Mouse (Mus musculus): Measurements from ENCODE around the gene Tuba3b.

The Tuba3b gene

DNA sequence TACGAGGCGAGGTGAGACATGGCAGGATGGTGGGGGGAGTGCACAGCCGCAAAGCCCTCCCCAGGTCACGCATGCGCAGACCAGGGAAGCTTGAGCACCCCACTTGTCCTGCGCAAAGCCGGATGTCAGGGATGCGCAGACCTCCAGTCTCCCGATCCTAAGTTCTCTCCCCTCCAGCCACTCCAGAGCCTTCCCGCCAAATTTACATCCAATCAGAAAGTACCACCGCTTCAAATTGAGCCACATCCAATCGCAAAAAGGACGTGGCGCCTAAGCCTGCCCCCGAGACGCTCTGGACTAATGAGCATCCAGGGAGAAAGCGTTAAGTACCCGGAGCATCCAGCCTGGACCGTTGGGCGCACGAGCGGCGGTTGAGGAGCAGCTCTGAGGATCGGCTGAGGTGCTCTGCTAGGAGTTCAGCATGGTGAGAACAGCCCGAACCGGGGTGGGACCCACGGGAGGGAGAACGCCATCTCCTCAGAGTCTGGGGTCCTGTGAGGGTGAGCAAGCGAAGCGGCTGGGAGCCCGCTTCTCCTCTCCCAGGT lies at the start of gene Tuba3b:
Gene Tuba3b (plus strand): TSS at position 92 of the 545 bp plus-strand sequence.
- no peak for DNase-seq

GRCm38 (mm10) chr6:145567296-145567695 lies 48.3 kb upstream of the Tuba3b start:
- no peak for DNase-seq

DNA sequence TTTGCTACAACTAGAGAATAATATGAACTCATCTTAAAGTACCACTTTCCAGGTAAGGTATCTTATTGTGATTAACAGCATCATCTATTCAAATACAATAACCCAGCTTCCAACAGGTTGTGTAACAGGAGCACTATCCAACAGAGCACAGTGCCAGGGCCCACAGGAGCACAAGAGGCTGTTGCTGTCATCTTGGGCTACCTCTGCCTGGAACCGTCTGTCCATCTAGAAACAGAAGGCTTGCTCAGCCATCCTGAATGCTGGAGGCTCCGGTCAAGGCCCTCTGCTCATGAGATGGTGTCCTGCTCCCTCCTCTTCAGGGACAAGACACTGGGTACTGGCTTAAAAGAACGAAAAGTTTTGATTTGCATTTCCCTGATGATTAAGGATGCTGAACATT lies 47.7 kb upstream of the Tuba3b start:
- DNase-seq, result no peak

GRCm38 (mm10) chr6:145568701-145569100 lies 46.9 kb upstream of the Tuba3b start:
- no peak for DNase-seq

- no peak for DNase-seq
Measured at GRCm38 (mm10) chr6:145573250-145574013, 42.1 kb upstream of the Tuba3b start.

DNA sequence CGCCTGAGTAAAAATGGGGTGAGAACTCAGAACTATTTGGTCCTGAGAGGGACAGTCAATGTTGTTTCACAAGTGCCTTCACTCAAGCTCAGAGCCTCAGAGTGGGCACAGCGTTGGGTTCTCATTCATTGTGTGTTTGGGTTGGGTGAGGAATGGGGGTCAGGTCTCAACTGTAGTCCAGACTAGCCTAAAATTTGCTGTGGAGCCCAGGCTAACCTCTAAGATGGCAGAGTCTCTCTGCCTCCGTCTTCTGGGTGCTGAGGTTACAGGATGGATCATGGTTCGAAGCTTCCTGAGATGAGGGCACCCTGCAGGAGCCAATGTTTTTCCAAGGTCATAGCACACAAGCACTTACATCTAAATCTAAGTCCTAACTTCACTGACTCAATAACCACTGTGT lies 38.8 kb upstream of the Tuba3b start:
- no peak for DNase-seq

DNA sequence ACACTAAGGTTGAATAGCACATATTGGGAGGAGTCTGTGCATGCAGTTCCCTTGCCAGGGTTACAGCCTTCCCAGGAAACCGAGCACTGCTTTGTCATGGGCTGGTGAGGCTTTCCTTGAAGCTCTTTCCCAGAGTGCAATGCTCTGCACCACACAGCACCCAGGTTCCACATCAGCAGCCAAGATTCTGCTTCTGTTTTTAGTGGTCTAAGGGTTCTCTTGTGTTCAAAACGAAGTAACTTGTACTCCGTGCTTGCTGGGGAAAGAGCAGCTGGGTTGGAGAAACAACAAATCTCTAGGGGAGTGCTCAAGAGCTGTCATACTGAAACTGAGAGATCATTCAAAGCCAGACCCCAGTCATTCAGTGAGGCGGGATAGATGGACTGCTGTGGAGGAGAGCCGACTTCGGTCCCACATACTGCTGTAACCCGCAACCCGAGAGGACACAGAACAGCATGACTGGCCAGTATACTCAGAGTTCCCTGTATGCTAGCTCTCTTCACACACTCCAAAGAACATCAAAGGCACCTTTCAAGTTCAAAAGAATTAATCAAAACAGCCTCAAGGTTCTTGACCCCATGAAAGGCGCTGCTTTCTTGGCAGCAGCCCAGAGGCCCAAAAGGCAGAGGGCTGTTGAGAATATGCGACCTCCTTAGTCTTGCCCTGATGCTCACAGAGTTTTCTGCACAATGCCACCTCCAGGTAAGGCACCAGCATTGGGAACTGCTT lies 36.9 kb upstream of the Tuba3b start:
- DNase-seq, result peak; percentile 39 to 68

DNA sequence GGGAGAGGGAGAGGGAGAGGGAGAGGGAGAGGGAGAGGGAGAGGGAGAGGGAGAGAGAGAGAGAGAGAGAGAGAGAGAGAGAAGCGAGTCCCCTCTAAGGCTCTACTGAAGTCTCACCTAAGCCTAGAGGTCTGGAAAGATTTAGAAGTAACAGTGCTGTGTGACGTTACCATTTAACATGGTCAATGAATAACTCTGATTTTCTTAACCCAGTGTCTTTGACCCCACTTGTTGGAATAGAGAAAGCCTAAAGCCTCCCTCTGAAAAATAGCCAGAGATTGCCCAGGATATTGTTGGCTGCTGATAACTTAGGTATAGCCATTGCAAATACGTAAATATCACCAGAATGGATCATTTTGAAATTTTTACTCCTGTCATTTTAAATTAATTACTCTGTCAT lies 35.8 kb upstream of the Tuba3b start:
- DNase-seq, result no peak

- no peak for DNase-seq
Measured at GRCm38 (mm10) chr6:145581366-145582170, 34.0 kb upstream of the Tuba3b start.

DNA sequence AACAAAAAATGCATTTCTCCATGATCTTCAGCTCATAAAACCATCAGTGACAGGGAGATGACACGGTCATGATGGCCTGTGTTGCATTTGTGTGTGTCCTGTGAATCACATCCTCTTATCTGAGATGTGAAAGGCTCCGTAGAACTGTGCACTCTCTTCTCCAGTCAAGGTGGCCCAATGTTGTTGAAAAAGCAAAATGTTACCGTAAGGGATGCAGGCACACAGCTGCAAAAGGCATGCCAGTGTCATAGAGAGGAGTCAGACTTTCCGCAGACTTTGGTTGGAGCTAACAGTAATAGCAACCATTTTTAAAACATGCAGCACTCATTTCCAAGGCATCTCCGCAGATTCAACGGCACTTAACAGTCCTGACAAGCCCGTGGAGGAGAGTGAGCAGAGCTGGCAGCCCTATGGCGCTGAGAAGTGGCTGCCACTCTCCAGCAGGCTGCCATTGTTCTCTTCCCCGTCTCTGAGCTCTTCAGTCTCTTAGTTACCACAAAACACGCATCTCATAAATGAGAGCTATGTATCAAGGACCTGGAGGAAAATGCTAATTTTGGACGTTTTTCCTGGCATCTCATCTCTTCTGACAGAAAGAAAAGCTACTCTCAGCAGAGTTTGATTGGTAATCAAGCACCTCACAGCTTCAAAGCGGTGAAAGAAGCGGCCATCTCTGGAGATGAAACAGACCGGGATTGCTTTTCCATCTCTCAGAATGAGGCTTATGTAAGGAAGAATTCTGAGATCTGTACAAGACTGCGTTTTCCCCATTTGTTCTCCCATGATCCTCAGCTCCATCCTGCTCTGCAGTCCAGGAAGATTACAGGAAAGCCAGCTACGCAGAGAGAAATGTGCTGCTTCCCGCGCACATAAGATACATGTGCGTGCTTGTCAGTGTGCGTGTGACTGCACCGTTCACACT lies 30.2 kb upstream of the Tuba3b start:
- no peak for DNase-seq

- no peak for DNase-seq
Measured at GRCm38 (mm10) chr6:145590501-145591293, 24.9 kb upstream of the Tuba3b start.

DNA sequence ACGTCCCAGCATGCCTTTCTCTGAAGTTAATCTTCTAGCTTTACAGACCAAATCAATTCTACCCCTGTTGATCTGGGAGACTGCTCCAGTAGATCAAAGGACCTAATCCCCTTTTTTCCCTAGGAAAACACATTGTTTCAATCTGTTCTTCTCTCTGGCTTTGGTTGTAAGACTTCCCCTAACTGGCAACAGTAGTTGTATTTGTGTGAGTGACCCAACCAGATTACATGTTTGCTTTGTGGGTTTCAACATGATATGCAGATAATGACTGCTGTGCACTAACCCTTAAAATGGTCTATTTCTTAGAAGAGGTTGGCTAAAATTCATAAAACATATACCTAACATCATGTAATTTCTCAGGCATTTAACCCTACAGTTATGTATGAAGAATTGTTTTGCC lies 24.0 kb upstream of the Tuba3b start:
- no peak for DNase-seq

DNA sequence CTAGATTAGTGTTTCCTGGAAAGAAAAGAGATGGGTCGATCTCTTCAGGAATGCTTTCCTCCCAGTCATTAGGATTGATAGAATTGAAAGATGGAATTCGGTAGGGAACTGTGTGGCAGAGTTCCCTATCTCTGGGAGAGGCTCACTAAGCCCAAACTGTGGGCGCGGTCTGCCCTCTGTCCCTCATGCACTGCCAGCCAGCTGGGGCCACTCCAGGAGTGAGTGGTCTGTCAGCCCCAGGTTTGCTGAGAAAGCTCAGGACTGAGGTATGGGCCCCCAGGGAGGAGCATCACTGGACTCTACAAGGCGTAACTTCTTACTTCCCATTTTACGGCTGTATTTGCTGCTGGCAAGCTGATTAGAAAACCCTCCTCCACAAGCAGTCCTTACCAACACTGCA lies 23.5 kb upstream of the Tuba3b start:
- no peak for DNase-seq

DNA sequence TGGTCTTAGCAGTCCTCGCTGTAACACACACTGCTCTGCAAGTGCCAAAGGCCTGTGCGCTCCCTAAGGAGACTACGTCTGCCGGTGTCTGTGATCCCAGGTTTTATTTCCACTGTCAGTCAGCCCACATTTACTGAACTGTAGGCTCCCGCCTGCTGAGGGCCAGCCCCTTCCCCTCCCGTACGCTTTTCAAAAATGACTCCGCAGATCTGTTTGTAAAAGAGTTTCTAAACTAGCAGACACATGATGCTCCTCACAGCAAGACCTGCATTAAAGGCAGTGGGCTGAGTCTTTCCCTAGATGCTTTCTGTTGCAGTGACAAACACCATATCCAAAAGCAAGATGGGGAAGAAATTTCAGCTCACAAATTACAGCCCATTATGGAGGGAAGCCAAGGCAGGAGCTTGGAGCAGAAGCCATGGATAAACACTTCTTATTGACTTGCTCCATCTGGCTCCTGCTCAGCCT lies 23.0 kb upstream of the Tuba3b start:
- no peak for DNase-seq

DNA sequence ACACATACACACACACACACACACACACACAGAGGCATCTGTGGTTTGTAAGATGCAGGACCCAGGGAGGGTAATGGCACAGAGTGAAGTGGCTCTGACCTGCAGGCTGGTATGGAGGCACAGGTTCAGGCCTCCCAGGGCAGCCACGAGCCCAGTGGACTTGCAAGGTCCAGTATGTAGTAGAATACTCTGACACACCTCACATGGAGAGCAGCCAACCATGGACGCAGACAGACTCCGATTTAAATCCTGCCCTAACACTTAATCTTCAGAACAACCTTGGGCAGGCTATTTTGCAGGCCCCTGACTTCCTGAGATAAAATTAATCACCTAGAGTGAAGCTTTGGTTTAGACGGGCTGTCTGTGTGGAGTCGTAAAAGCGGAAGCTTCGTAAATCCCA lies 21.6 kb upstream of the Tuba3b start:
- no peak for DNase-seq

DNA sequence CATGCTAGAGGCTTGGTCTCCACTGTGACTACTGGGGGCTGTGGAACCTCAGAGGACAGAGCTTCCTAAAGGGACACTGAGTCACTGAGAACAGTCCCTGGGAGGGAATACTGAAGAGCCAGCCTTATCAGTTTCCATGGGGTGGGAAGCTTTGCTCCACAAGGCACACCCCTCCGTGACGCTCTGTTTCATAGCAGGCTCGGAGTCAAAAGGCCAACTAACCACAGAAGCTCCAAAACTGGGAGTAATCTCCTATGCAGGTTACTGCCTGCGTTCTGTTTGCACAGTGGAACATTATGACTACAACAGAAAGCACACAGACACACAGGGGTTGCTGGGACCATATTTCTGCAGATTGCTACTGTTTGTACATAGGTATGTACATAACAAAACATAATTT lies 19.7 kb upstream of the Tuba3b start:
- DNase-seq, result no peak

- peak in 1 of 2 experiments; percentile 41 for DNase-seq
Measured at GRCm38 (mm10) chr6:145598794-145599555, 16.6 kb upstream of the Tuba3b start.

- DNase-seq, result no peak
Measured at GRCm38 (mm10) chr6:145604126-145604525, 11.4 kb upstream of the Tuba3b start.

GRCm38 (mm10) chr6:145604648-145605047 lies 10.9 kb upstream of the Tuba3b start:
- no peak for DNase-seq

GRCm38 (mm10) chr6:145605203-145605602 lies 10.4 kb upstream of the Tuba3b start:
- DNase-seq, result no peak
